Mouse (Mus musculus) midbrain, embryonic 13.5 days (tissue): ENCODE results near the gene Smpdl3a. TPM values are rescaled to one million over a fixed set of nuclear protein-coding genes. Genes with fewer than 3 reads are reported as not detected.

ENCODE experiments used
- ATAC-seq: fragments of 200-750 bp; cut with Nextera tagmentation; 2 replicates; pipeline ENCODE4 v1.8.0; 2017; ENCODE audit warnings: mild to moderate bottlenecking, moderate TSS enrichment, moderate library complexity
- H3K27ac ChIP-seq: fragments of 300-500 bp; sonication (generic); 2 replicates; pipeline ENCODE4 v1.5.1; 2015; ENCODE audit warnings: inconsistent platforms, mild to moderate bottlenecking, moderate library complexity
- H3K27me3 ChIP-seq: fragments of 300-500 bp; sonication (generic); 2 replicates; pipeline ENCODE4 v1.6.1; 2015; ENCODE audit warnings: mild to moderate bottlenecking, inconsistent platforms
- H3K36me3 ChIP-seq: fragments of 300-500 bp; sonication (generic); 2 replicates; pipeline ENCODE4 v1.6.1; 2015; ENCODE audit warnings: mild to moderate bottlenecking, inconsistent platforms
- H3K4me1 ChIP-seq: fragments of 300-500 bp; sonication (generic); replicated peaks from 2 replicates; pipeline ENCODE4 v1.6.1; 2015; ENCODE audit warnings: inconsistent platforms
- H3K4me2 ChIP-seq: fragments of 300-500 bp; sonication (generic); replicated peaks from 2 replicates; pipeline ENCODE4 v1.6.1; 2015; ENCODE audit warnings: moderate library complexity, mild to moderate bottlenecking, inconsistent platforms
- H3K4me3 ChIP-seq: fragments of 300-500 bp; sonication (generic); replicated peaks from 2 replicates; pipeline ENCODE4 v1.5.1; 2015; ENCODE audit warnings: mild to moderate bottlenecking, inconsistent platforms
- H3K9ac ChIP-seq: fragments of 300-500 bp; sonication (generic); replicated peaks from 2 replicates; pipeline ENCODE4 v1.6.1; 2015; ENCODE audit warnings: mild to moderate bottlenecking, inconsistent platforms
- H3K9me3 ChIP-seq: fragments of 300-500 bp; sonication (generic); 2 replicates; pipeline ENCODE4 v1.6.1; 2016; ENCODE audit warnings: mild to moderate bottlenecking, inconsistent platforms
- WGBS: fragments of 180-500 bp; shearing (Covaris S2); methylation state at CpG from one replicate; pipeline ENCODE4 v1.1.7; 2015; 5-methylcytosine and 5-hydroxymethylcytosine counted together
- polyA plus RNA-seq: library from polyadenylated mRNA; unstranded; fragments of >200 nt; fragmentation: Nextera tagmentation; extraction: Ambion mirVana; gene quantifications from 2 replicates; pipeline ENCODE4 v1.2.1, GENCODE M21; 2015

Gene Smpdl3a
- polyA plus RNA-seq, 1 experiment from 2014 or later, result 14.1 TPM

- WGBS, result 100% methylated on average over 1 of the region's 1 CpGs
- no peak for ATAC-seq
- H3K36me3 ChIP-seq, result peaks cover 11% of the 10 kb centered on the region
- no peak overlapping the region for H3K9ac ChIP-seq
- no peaks in the 10 kb centered on the region for H3K27me3 ChIP-seq
- H3K4me2 ChIP-seq, result no peak overlapping the region
- H3K27ac ChIP-seq, result no peak overlapping the region
- peaks cover 20% of the 10 kb centered on the region for H3K4me1 ChIP-seq
- peaks cover 6% of the 10 kb centered on the region; the same call in 1 of the 2 replicates for H3K9me3 ChIP-seq
- no peak overlapping the region for H3K4me3 ChIP-seq
These were observed 1.2 kb upstream of the Smpdl3a start for GRCm38 (mm10) chr10:57792957-57793356.

DNA sequence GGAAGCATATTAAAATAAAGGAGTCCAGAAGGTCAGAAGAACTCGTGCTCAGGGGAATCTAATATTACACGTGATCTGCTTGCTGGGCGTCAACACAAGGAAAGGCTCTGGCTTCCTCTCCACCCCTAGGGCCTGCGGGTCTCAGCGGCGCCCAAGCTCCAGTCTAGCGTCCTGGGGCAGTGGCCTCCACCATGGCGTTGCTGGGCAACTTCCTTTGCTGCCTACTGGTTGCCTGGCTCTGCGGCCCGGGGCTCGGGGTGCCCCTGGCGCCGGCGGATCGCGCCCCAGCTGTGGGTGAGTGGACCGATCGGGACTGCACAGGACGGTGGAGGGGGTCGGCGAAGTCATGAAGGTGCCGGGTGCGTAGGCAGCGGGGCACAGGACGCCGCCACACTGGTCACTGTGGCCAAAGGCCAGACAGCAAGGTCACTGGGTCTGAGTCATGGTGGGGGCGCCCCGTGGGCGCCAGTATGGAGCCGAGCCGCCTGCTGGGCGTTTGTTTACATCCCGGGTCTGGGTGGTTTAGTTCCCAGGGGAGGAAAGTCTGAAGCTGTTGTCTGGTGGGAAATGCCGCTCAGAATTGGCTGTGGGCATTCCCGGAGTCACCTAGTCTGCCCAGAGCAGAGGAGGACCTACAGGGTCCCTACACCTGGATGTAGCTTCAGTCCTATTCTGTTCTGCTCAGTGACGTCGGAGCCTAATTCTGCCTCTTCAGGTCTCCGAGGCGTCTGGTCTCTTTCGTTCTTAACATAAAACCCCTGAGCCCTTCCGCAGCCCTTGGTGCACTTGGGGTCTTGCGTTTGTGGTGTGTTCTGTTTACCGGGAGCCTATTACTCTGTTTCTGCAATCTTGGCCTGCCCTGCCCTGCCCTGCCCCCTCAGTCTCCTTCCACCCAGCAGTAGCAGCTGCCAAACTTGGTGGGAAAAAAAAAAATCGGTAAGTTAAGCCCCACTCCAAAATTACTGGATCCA, 641 bp downstream of the Smpdl3a start:
- peaks cover 20% of the 10 kb centered on the region for H3K4me1 ChIP-seq
- peak overlapping the region; percentile 58 for H3K4me3 ChIP-seq
- H3K9ac ChIP-seq, result peak overlapping the region; percentile 78
- 0 out of 2 replicates have a peak, but pooled peaks cover 2% of the 10 kb centered on the region for H3K27me3 ChIP-seq
- 1% methylated on average over 44 of the region's 44 CpGs for WGBS
- peak overlapping the region; percentile 51 for H3K27ac ChIP-seq
- H3K36me3 ChIP-seq, result peaks cover 11% of the 10 kb centered on the region
- peak; percentile 91 for ATAC-seq
- H3K4me2 ChIP-seq, result peak overlapping the region; percentile 96
- H3K9me3 ChIP-seq, result peaks cover 6% of the 10 kb centered on the region; the same call in 1 of the 2 replicates

GRCm38 (mm10) chr10:57795542-57795941, 1.4 kb downstream of the Smpdl3a start:
- WGBS, result 52% methylated on average over 4 of the region's 4 CpGs
- peak overlapping the region; percentile 58; the same call in 1 of the 2 replicates for H3K4me3 ChIP-seq
- H3K9ac ChIP-seq, result no peak overlapping the region
- H3K36me3 ChIP-seq, result peaks cover 11% of the 10 kb centered on the region
- 0 out of 2 replicates have a peak, but pooled peaks cover 2% of the 10 kb centered on the region for H3K27me3 ChIP-seq
- no peak overlapping the region for H3K27ac ChIP-seq
- H3K9me3 ChIP-seq, result peaks cover 6% of the 10 kb centered on the region; the same call in 1 of the 2 replicates
- peaks cover 20% of the 10 kb centered on the region for H3K4me1 ChIP-seq
- no peak for ATAC-seq
- peak overlapping the region; percentile 96 for H3K4me2 ChIP-seq

- H3K4me2 ChIP-seq, result peak overlapping the region; percentile 96
- no peak; the same call in 1 of the 2 replicates for ATAC-seq
These were observed 1.9 kb downstream of the Smpdl3a start for GRCm38 (mm10) chr10:57796057-57796456.

GRCm38 (mm10) chr10:57799486-57799885, 5.4 kb downstream of the Smpdl3a start:
- no peak overlapping the region for H3K9ac ChIP-seq
- no peak for ATAC-seq
- H3K36me3 ChIP-seq, result no peaks in the 10 kb centered on the region
- H3K4me2 ChIP-seq, result no peak overlapping the region
- 89% methylated on average over 1 of the region's 1 CpGs for WGBS
- peaks cover 16% of the 10 kb centered on the region for H3K4me1 ChIP-seq
- no peaks in the 10 kb centered on the region for H3K9me3 ChIP-seq
- H3K4me3 ChIP-seq, result no peak overlapping the region
- 0 out of 2 replicates have a peak, but pooled peaks cover 2% of the 10 kb centered on the region for H3K27me3 ChIP-seq
- no peak overlapping the region for H3K27ac ChIP-seq

More at GRCm38 (mm10) chr10:57796057-57796456, 1.9 kb downstream of the Smpdl3a start:
- WGBS, result 56% methylated on average over 4 of the region's 4 CpGs
- no peak overlapping the region for H3K27ac ChIP-seq
- 0 out of 2 replicates have a peak, but pooled peaks cover 2% of the 10 kb centered on the region for H3K27me3 ChIP-seq
- peaks cover 20% of the 10 kb centered on the region for H3K4me1 ChIP-seq
- peaks cover 11% of the 10 kb centered on the region for H3K36me3 ChIP-seq
- no peak overlapping the region for H3K9ac ChIP-seq
- H3K9me3 ChIP-seq, result peaks cover 6% of the 10 kb centered on the region; the same call in 1 of the 2 replicates
- no peak overlapping the region for H3K4me3 ChIP-seq

- Histone ChIP-seq H3K27ac (no peak overlapping the region), H3K4me3 (no peak overlapping the region), H3K27me3 (peaks cover 7% of the 10 kb centered on the region), H3K4me1 (no peaks in the 10 kb centered on the region), H3K9me3 (no peaks in the 10 kb centered on the region), H3K4me2 (no peak overlapping the region), H3K36me3 (peaks cover 23% of the 10 kb centered on the region; the same call in 1 of the 2 replicates), H3K9ac (no peak overlapping the region)
- ATAC-seq, result no peak
- WGBS, result 94% methylated on average over 6 of the region's 6 CpGs
These were observed 13.6 kb downstream of the Smpdl3a start for GRCm38 (mm10) chr10:57807754-57808153.

DNA sequence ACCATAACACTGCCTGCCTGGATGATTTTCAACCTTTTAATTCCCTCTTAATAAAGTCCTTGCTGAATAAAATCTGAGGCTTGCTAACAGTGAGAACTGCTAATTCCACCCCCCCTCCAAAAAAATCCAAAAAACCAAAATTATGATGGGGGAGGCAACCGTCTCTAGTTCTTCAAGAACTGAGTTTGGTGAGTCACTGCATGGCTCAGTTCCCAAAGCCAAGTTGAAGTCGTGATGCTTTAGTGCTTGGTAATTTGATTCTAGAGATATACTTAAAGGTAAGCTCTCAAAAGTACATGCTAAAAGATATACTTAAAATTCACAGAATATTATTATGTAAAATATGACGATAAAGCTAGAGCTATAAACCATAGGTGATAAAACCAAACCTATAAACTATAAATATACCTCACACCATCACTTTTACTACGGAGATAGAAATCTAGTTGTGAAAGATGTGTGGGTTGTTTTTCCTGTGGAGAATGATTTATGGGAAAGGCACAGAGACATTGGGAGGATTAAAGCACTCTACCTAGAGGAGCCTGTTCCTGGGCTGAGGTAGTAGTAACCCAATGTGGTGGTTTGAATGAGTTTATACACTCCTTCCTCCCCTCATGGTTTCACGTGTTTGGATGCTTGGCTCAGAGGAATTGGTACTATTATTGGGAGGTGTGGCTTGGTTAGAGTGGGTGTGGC, 18.2 kb downstream of the Smpdl3a start:
- H3K27me3 ChIP-seq, result peaks cover 16% of the 10 kb centered on the region
- H3K4me3 ChIP-seq, result no peak overlapping the region
- 93% methylated on average over 5 of the region's 5 CpGs for WGBS
- H3K4me2 ChIP-seq, result no peak overlapping the region
- no peaks in the 10 kb centered on the region for H3K9me3 ChIP-seq
- ATAC-seq, result no peak
- H3K4me1 ChIP-seq, result peaks cover 13% of the 10 kb centered on the region
- no peak overlapping the region for H3K9ac ChIP-seq
- H3K27ac ChIP-seq, result no peak overlapping the region
- peaks cover 9% of the 10 kb centered on the region; the same call in 1 of the 2 replicates for H3K36me3 ChIP-seq

GRCm38 (mm10) chr10:57814295-57814694, 20.2 kb downstream of the Smpdl3a start:
- peaks cover 8% of the 10 kb centered on the region; the same call in 1 of the 2 replicates for H3K36me3 ChIP-seq
- H3K4me3 ChIP-seq, result no peak overlapping the region
- no peak for ATAC-seq
- H3K4me2 ChIP-seq, result no peak overlapping the region
- no peak overlapping the region for H3K9ac ChIP-seq
- peaks cover 33% of the 10 kb centered on the region for H3K27me3 ChIP-seq
- no peaks in the 10 kb centered on the region for H3K9me3 ChIP-seq
- H3K27ac ChIP-seq, result no peak overlapping the region
- H3K4me1 ChIP-seq, result peaks cover 13% of the 10 kb centered on the region
- 55% methylated on average over 2 of the region's 2 CpGs for WGBS

- Histone ChIP-seq H3K4me1 (peaks cover 13% of the 10 kb centered on the region), H3K27ac (no peak overlapping the region), H3K4me3 (no peak overlapping the region), H3K36me3 (peaks cover 8% of the 10 kb centered on the region; the same call in 1 of the 2 replicates), H3K9ac (no peak overlapping the region), H3K9me3 (no peaks in the 10 kb centered on the region), H3K4me2 (no peak overlapping the region), H3K27me3 (peaks cover 46% of the 10 kb centered on the region)
- WGBS, result 72% methylated on average over 6 of the region's 6 CpGs
- ATAC-seq, result no peak
These were observed 21.7 kb downstream of the Smpdl3a start for GRCm38 (mm10) chr10:57815869-57816268.

GRCm38 (mm10) chr10:57819209-57819608, 25.1 kb downstream of the Smpdl3a start:
- peaks cover 41% of the 10 kb centered on the region for H3K27me3 ChIP-seq
- no peak for ATAC-seq
- H3K4me2 ChIP-seq, result no peak overlapping the region
- H3K4me3 ChIP-seq, result no peak overlapping the region
- peaks cover 18% of the 10 kb centered on the region for H3K4me1 ChIP-seq
- no peak overlapping the region for H3K27ac ChIP-seq
- H3K36me3 ChIP-seq, result no peaks in the 10 kb centered on the region
- WGBS, result 97% methylated on average over 2 of the region's 2 CpGs
- H3K9me3 ChIP-seq, result no peaks in the 10 kb centered on the region
- no peak overlapping the region for H3K9ac ChIP-seq

DNA sequence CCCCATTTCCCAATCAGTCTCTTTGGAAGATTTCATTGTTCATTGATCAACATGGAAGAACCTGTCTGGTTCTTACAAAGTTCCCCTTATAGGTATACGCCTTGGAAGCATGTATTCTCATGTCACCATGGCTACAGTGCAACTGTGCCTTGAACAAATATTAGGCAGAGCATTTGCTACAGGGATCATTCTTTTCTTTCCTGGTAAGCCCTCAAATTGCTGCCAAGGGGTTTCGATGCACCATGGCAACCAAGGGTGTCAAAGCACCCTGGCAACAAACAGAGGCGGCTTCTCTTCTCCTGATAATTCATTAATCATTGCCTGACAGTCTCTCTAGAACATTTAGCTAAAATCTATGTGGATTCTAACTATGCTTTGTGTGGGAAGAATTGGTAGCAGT, 28.3 kb downstream of the Smpdl3a start:
- H3K4me2 ChIP-seq, result peak overlapping the region; percentile 2; the same call in 1 of the 2 replicates
- no peaks in the 10 kb centered on the region for H3K36me3 ChIP-seq
- no peak overlapping the region for H3K4me3 ChIP-seq
- H3K9me3 ChIP-seq, result no peaks in the 10 kb centered on the region
- H3K9ac ChIP-seq, result no peak overlapping the region
- peak; percentile 94 for ATAC-seq
- WGBS, result 6% methylated on average over 3 of the region's 3 CpGs
- H3K4me1 ChIP-seq, result peaks cover 5% of the 10 kb centered on the region
- 0 out of 2 replicates have a peak overlapping the region, but pooled peaks have one; percentile 25 for H3K27ac ChIP-seq
- peaks cover 57% of the 10 kb centered on the region for H3K27me3 ChIP-seq
